Mouse (Mus musculus) heart, embryonic 16.5 days (tissue): ENCODE measurements at regions not wholly inside any gene's neighbourhood (a gene's known extent, or its start where the extent isn't known, plus 50 kb on each side); places are given as distances from the start of the nearest gene placed in this dataset.
A peak's percentile ranks its signal among the peaks of the same experiment; 100 is the strongest.

Experiments used
- ATAC-seq: fragments of 200-750 bp; cut with Nextera tagmentation; replicated peaks from 2 replicates; pipeline ENCODE4 v1.8.0; 2017; ENCODE audit warnings: moderate number of reproducible peaks; ENCODE audit not compliant: insufficient read depth, low FRiP score; ENCODE audit errors: extremely low read depth
- H3K27ac ChIP-seq: fragments of 300-500 bp; sonication (generic); 2 replicates; pipeline ENCODE4 v1.5.1; 2014; ENCODE audit warnings: mild to moderate bottlenecking, low read length, control low read depth, moderate library complexity
- H3K27me3 ChIP-seq: fragments of 300-500 bp; sonication (generic); 2 replicates; pipeline ENCODE4 v1.6.1; 2014; ENCODE audit warnings: low read length, mixed read lengths; ENCODE audit not compliant: control insufficient read depth, insufficient read depth
- H3K36me3 ChIP-seq: fragments of 300-500 bp; sonication (generic); 2 replicates; pipeline ENCODE4 v1.6.1; 2014; ENCODE audit not compliant: control insufficient read depth, insufficient read depth
- H3K4me1 ChIP-seq: fragments of 300-500 bp; sonication (generic); 2 replicates; pipeline ENCODE4 v1.6.1; 2014; ENCODE audit warnings: low read length, mixed read lengths; ENCODE audit not compliant: control insufficient read depth, insufficient read depth
- H3K4me2 ChIP-seq: fragments of 300-500 bp; sonication (generic); 2 replicates; pipeline ENCODE4 v1.6.1; 2014; ENCODE audit warnings: low read depth, mild to moderate bottlenecking, control low read depth, low read length
- H3K4me3 ChIP-seq: fragments of 300-500 bp; sonication (generic); 2 replicates; pipeline ENCODE4 v1.5.1; 2014; ENCODE audit warnings: mild to moderate bottlenecking, control low read depth, low read length
- H3K9ac ChIP-seq: fragments of 300-500 bp; sonication (generic); 2 replicates; pipeline ENCODE4 v1.6.1; 2014; ENCODE audit warnings: low read length, control low read depth
- H3K9me3 ChIP-seq: fragments of 300-500 bp; sonication (generic); replicated peaks from 2 replicates; pipeline ENCODE4 v1.6.1; 2016; ENCODE audit warnings: low read length; ENCODE audit not compliant: control insufficient read depth
- WGBS: fragments of 180-500 bp; shearing (Covaris S2); extraction: QIAGEN DNeasy Blood & Tissue Kit; methylation state at CpG from one replicate; pipeline ENCODE4 v1.1.7; 2014; 5-methylcytosine and 5-hydroxymethylcytosine counted together

GRCm38 (mm10) chr4:54387460-54387859 lies 557.4 kb upstream of the Zfp462 start:
- H3K36me3 ChIP-seq: no peaks in the 10 kb centered on the region
- 23% methylated on average over 6 of the region's 6 CpGs for WGBS
- H3K4me2 ChIP-seq: no peak overlapping the region
- no peaks in the 10 kb centered on the region for H3K27me3 ChIP-seq
- no peak overlapping the region for H3K9ac ChIP-seq
- ATAC-seq: 0 out of 2 replicates have a peak, but pooled peaks have one; percentile 45
- peaks cover 2% of the 10 kb centered on the region; the same call in 1 of the 2 replicates for H3K4me1 ChIP-seq
- no peak overlapping the region for H3K27ac ChIP-seq
- H3K4me3 ChIP-seq: no peak overlapping the region
- H3K9me3 ChIP-seq: no peaks in the 10 kb centered on the region

GRCm38 (mm10) chr4:54391536-54392208 lies 553.2 kb upstream of the Zfp462 start:
- Histone ChIP-seq H3K9ac (no peak overlapping the region), H3K4me2 (no peak overlapping the region), H3K4me1 (peaks cover 2% of the 10 kb centered on the region; the same call in 1 of the 2 replicates), H3K9me3 (no peaks in the 10 kb centered on the region), H3K27me3 (no peaks in the 10 kb centered on the region), H3K36me3 (no peaks in the 10 kb centered on the region), H3K4me3 (no peak overlapping the region), H3K27ac (no peak overlapping the region)
- ATAC-seq: no peak
- whole genome bisulfite sequencing: 37% methylated on average over 7 of the region's 7 CpGs

- Histone ChIP-seq H3K4me2 (no peak overlapping the region), H3K4me3 (no peak overlapping the region), H3K9ac (no peak overlapping the region), H3K4me1 (no peaks in the 10 kb centered on the region), H3K9me3 (no peaks in the 10 kb centered on the region), H3K36me3 (no peaks in the 10 kb centered on the region), H3K27me3 (no peaks in the 10 kb centered on the region), H3K27ac (no peak overlapping the region)
- no peak for ATAC-seq
- 75% methylated on average over 4 of the region's 4 CpGs for WGBS
Measured at GRCm38 (mm10) chr4:54406151-54406550, 538.7 kb upstream of the Zfp462 start.

- Histone ChIP-seq H3K4me1 (no peaks in the 10 kb centered on the region), H3K27ac (no peak overlapping the region), H3K4me3 (no peak overlapping the region), H3K36me3 (no peaks in the 10 kb centered on the region), H3K4me2 (no peak overlapping the region), H3K27me3 (no peaks in the 10 kb centered on the region), H3K9me3 (no peaks in the 10 kb centered on the region), H3K9ac (no peak overlapping the region)
- 57% methylated on average over 2 of the region's 2 CpGs for WGBS
- ATAC-seq: no peak
Measured at GRCm38 (mm10) chr4:54407930-54408329, 536.9 kb upstream of the Zfp462 start.

- Histone ChIP-seq H3K4me2 (no peak overlapping the region), H3K9me3 (no peaks in the 10 kb centered on the region), H3K27ac (no peak overlapping the region), H3K9ac (no peak overlapping the region), H3K27me3 (no peaks in the 10 kb centered on the region), H3K36me3 (no peaks in the 10 kb centered on the region), H3K4me3 (no peak overlapping the region), H3K4me1 (no peaks in the 10 kb centered on the region)
- ATAC-seq: no peak
- WGBS: 50% methylated on average over 3 of the region's 3 CpGs
Measured at GRCm38 (mm10) chr4:54430789-54431188, 514.1 kb upstream of the Zfp462 start.

GRCm38 (mm10) chr4:54460596-54460995 lies 484.3 kb upstream of the Zfp462 start:
- ATAC-seq: no peak
- Histone ChIP-seq H3K9ac (no peak overlapping the region), H3K4me1 (no peaks in the 10 kb centered on the region), H3K27ac (no peak overlapping the region), H3K4me2 (no peak overlapping the region), H3K9me3 (no peaks in the 10 kb centered on the region), H3K27me3 (no peaks in the 10 kb centered on the region), H3K36me3 (no peaks in the 10 kb centered on the region), H3K4me3 (no peak overlapping the region)
- 79% methylated on average over 2 of the region's 2 CpGs for WGBS

- no peak overlapping the region for H3K4me2 ChIP-seq
- no peak overlapping the region for H3K4me3 ChIP-seq
- no peak overlapping the region for H3K9ac ChIP-seq
- H3K4me1 ChIP-seq: peaks cover 9% of the 10 kb centered on the region
- WGBS: 72% methylated on average over 2 of the region's 2 CpGs
- no peaks in the 10 kb centered on the region for H3K9me3 ChIP-seq
- H3K27me3 ChIP-seq: no peaks in the 10 kb centered on the region
- ATAC-seq: no peak
- H3K27ac ChIP-seq: no peak overlapping the region
- no peaks in the 10 kb centered on the region for H3K36me3 ChIP-seq
Measured at GRCm38 (mm10) chr4:54469176-54469575, 475.7 kb upstream of the Zfp462 start.

GRCm38 (mm10) chr4:54470022-54471008 lies 474.5 kb upstream of the Zfp462 start:
- Histone ChIP-seq H3K27me3 (no peaks in the 10 kb centered on the region), H3K36me3 (no peaks in the 10 kb centered on the region), H3K9me3 (no peaks in the 10 kb centered on the region), H3K4me1 (peaks cover 9% of the 10 kb centered on the region), H3K4me3 (no peak overlapping the region), H3K4me2 (peak overlapping the region; percentile 48), H3K9ac (no peak overlapping the region), H3K27ac (peak overlapping the region; percentile 40; the same call in 1 of the 2 replicates)
- ATAC-seq: peak; percentile 91
- 27% methylated on average over 13 of the region's 13 CpGs for WGBS

- peaks cover 9% of the 10 kb centered on the region for H3K4me1 ChIP-seq
- ATAC-seq: no peak
- no peaks in the 10 kb centered on the region for H3K27me3 ChIP-seq
- H3K9ac ChIP-seq: no peak overlapping the region
- H3K27ac ChIP-seq: no peak overlapping the region
- no peaks in the 10 kb centered on the region for H3K9me3 ChIP-seq
- no peaks in the 10 kb centered on the region for H3K36me3 ChIP-seq
- H3K4me2 ChIP-seq: no peak overlapping the region
- H3K4me3 ChIP-seq: no peak overlapping the region
- WGBS: 61% methylated on average over 1 of the region's 1 CpGs
Measured at GRCm38 (mm10) chr4:54471009-54471408, 473.8 kb upstream of the Zfp462 start.
